Comparison of ENCODE assay signal across 10 mouse cellular contexts in genomic region chr7:109276622-109277021, GRCm38 (mm10).
DNase-seq lines count a peak whose midpoint lies in the region; ATAC-seq and TF ChIP-seq lines count a peak whose summit lies in the region.
"Had no signal": no experiment of that assay in that cellular context is flagged by ENCODE, and none has a peak within 500 bp of the region (broad histone marks: within the 10 kb centered on the region; RNA-seq: fewer than 3 reads in every experiment).

No protein-coding gene starts in this region.

- H3K4me3 ChIP-seq in heart, embryonic 11.5 days (ENCODE audit: low read depth, low read length): no peak overlapping the region
- no peak overlapping the region for H3K4me3 ChIP-seq in heart, embryonic 15.5 days
- H3K4me3 ChIP-seq in stomach, postnatal 0 days (ENCODE audit: low read depth, low read length): no peak overlapping the region
- H3K4me3 ChIP-seq: embryonic facial prominence, embryonic 13.5 days; limb, embryonic 15.5 days had no signal

- H3K9ac ChIP-seq in heart, embryonic 11.5 days (ENCODE audit: low read depth, low read length): no peak overlapping the region
- H3K9ac ChIP-seq in heart, embryonic 15.5 days: no peak overlapping the region
- no peak overlapping the region for H3K9ac ChIP-seq in stomach, postnatal 0 days (ENCODE audit: low read length)
- H3K9ac ChIP-seq: embryonic facial prominence, embryonic 13.5 days; limb, embryonic 15.5 days had no signal

- no peaks in the 10 kb centered on the region for H3K9me3 ChIP-seq in heart, embryonic 11.5 days (replicated peaks; ENCODE audit: control insufficient read depth, low read length)
- no peaks in the 10 kb centered on the region for H3K9me3 ChIP-seq in heart, embryonic 15.5 days (replicated peaks)
- H3K9me3 ChIP-seq in stomach, postnatal 0 days (ENCODE audit: control insufficient read depth, low read length): no peaks in the 10 kb centered on the region
- H3K9me3 ChIP-seq: embryonic facial prominence, embryonic 13.5 days; limb, embryonic 15.5 days had no signal

- H3K36me3 ChIP-seq in heart, embryonic 11.5 days (ENCODE audit: control insufficient read depth, insufficient read depth, low read length): no peaks in the 10 kb centered on the region
- no peaks in the 10 kb centered on the region for H3K36me3 ChIP-seq in heart, embryonic 15.5 days
- H3K36me3 ChIP-seq in stomach, postnatal 0 days (ENCODE audit: control insufficient read depth, insufficient read depth, low read length): no peaks in the 10 kb centered on the region
- H3K36me3 ChIP-seq: embryonic facial prominence, embryonic 13.5 days; limb, embryonic 15.5 days had no signal

- TF ChIP-seq CTCF in stomach, postnatal 0 days (IDR thresholded peaks at IDR 0.05; ENCODE audit: low read depth): peak; percentile 28

- no peak overlapping the region for H3K27ac ChIP-seq in heart, embryonic 11.5 days (ENCODE audit: low read depth, low read length)
- H3K27ac ChIP-seq in heart, embryonic 15.5 days: no peak overlapping the region
- no peak overlapping the region for H3K27ac ChIP-seq in stomach, postnatal 0 days (replicated peaks)
- H3K27ac ChIP-seq: limb, embryonic 15.5 days had no signal

- H3K27me3 ChIP-seq in heart, embryonic 11.5 days (ENCODE audit: control insufficient read depth, insufficient read depth, low read length): no peaks in the 10 kb centered on the region
- H3K27me3 ChIP-seq in heart, embryonic 15.5 days: peaks cover 6% of the 10 kb centered on the region
- no peaks in the 10 kb centered on the region for H3K27me3 ChIP-seq in stomach, postnatal 0 days (ENCODE audit: control insufficient read depth, insufficient read depth, low read length)
- H3K27me3 ChIP-seq: embryonic facial prominence, embryonic 13.5 days; limb, embryonic 15.5 days had no signal

- no peaks in the 10 kb centered on the region for H3K4me1 ChIP-seq in heart, embryonic 11.5 days (ENCODE audit: control insufficient read depth, insufficient read depth, low read length)
- no peaks in the 10 kb centered on the region for H3K4me1 ChIP-seq in heart, embryonic 15.5 days (replicated peaks)
- no peaks in the 10 kb centered on the region for H3K4me1 ChIP-seq in stomach, postnatal 0 days (replicated peaks; ENCODE audit: control insufficient read depth, insufficient read depth)

- TF ChIP-seq EP300 in stomach, postnatal 0 days (optimal IDR thresholded peaks at IDR 0.05): no peak

- peak; percentile 18 to 38 for DNase-seq in heart, adult 18-20 months
- peak; percentile 37 for DNase-seq in ovary, adult 18-20 months (ENCODE audit: low spot score)
- DNase-seq in ovary, postnatal 10 days (ENCODE audit: low spot score): no peak
- peak; percentile 28 for DNase-seq in stomach, postnatal 0 days (ENCODE audit: low spot score)
- no peak for DNase-seq in cerebellum, adult 8-10 months
- DNase-seq in left cerebral cortex, adult 9 months (ENCODE audit: low spot score in 2 of 2): no peak

- 66% methylated on average over 3 of the region's 3 CpGs for WGBS in heart, embryonic 11.5 days (ENCODE audit: insufficient replicate concordance)
- WGBS in heart, embryonic 15.5 days: 63% methylated on average over 3 of the region's 3 CpGs
- 51% methylated on average over 3 of the region's 3 CpGs for WGBS in stomach, postnatal 0 days

- H3K4me2 ChIP-seq in heart, embryonic 11.5 days: no peak overlapping the region
- no peak overlapping the region for H3K4me2 ChIP-seq in heart, embryonic 15.5 days
- H3K4me2 ChIP-seq in stomach, postnatal 0 days (replicated peaks; ENCODE audit: low read depth): no peak overlapping the region
- H3K4me2 ChIP-seq: embryonic facial prominence, embryonic 13.5 days; limb, embryonic 15.5 days had no signal

- no peak for ATAC-seq in heart, embryonic 11.5 days (replicated peaks; ENCODE audit: insufficient number of reproducible peaks, low FRiP score, low TSS enrichment)
- 0 out of 2 replicates have a peak, but pooled peaks have one; percentile 11 for ATAC-seq in heart, embryonic 15.5 days (replicated peaks; ENCODE audit: insufficient number of reproducible peaks, insufficient read depth, low FRiP score, low read depth)
- ATAC-seq in stomach, postnatal 0 days (ENCODE audit: low FRiP score, low TSS enrichment): no peak

Comparison
In these comparisons a context has a peak if more than half of its experiments do, and no peak if none do; other contexts are left out.
1. DNase-seq: peak in heart, adult 18-20 months (2 of 2), ovary, adult 18-20 months (single experiment) and stomach, postnatal 0 days (single experiment); none in ovary, postnatal 10 days (single experiment), cerebellum, adult 8-10 months (single experiment) and left cerebral cortex, adult 9 months (0 of 2).